Mouse (Mus musculus) megakaryocyte, adult 5-6 weeks (primary cell): ENCODE data around the gene Kif27. TPM values are rescaled to one million over a fixed set of nuclear protein-coding genes. Genes with fewer than 3 reads are reported as not detected.
A peak's percentile ranks its signal among the peaks of the same experiment; 100 is the strongest.
"Not testable (repeated sequence)": the region's sequence is repeated elsewhere in the genome, so short reads cannot be mapped to it uniquely, and the experiment has no call there.

Experiments used
- ATAC-seq: 2 replicates; pipeline ENCODE4 v1.8.0; 2016; ENCODE audit warnings: mild to moderate bottlenecking, inconsistent platforms; ENCODE audit not compliant: poor library complexity, severe bottlenecking
- total RNA-seq, 2 experiments: library from RNA; stranded (forward) in 1 of 2; stranded (reverse) in 1 of 2; fragments of 153-499, 151-499 nt in 1 of 2; fragments of 221-1000, 200-1000 nt in 1 of 2; gene quantifications; 2 replicates each; pipeline versions ENCODE4 v1.2.3 to v1.2.4; 2015 to 2017

The Kif27 gene
- total RNA-seq (2015) (not detected in 2 replicates), total RNA-seq (2017) (not detected in 2 replicates)

- peak; percentile 100 for ATAC-seq
These were observed at the start of gene Kif27 for GRCm38 (mm10) chr13:58358629-58359303. TSS of gene Kif27 (minus strand) at chr13:58359122.

- ATAC-seq: not testable (repeated sequence)
These were observed 44.3 kb upstream of the Kif27 start, which contains the start of gene Hnrnpk for GRCm38 (mm10) chr13:58403243-58403642. TSS of gene Hnrnpk (minus strand) at chr13:58403343.

GRCm38 (mm10) chr13:58402744-58403110 is 43.8 kb upstream of the Kif27 start:
- no peak for ATAC-seq

- ATAC-seq: peak; percentile 84
These were observed 43.3 kb upstream of the Kif27 start, which contains the start of gene Rmi1 for GRCm38 (mm10) chr13:58402003-58402743. TSS of gene Rmi1 (plus strand) at chr13:58402248.

DNA sequence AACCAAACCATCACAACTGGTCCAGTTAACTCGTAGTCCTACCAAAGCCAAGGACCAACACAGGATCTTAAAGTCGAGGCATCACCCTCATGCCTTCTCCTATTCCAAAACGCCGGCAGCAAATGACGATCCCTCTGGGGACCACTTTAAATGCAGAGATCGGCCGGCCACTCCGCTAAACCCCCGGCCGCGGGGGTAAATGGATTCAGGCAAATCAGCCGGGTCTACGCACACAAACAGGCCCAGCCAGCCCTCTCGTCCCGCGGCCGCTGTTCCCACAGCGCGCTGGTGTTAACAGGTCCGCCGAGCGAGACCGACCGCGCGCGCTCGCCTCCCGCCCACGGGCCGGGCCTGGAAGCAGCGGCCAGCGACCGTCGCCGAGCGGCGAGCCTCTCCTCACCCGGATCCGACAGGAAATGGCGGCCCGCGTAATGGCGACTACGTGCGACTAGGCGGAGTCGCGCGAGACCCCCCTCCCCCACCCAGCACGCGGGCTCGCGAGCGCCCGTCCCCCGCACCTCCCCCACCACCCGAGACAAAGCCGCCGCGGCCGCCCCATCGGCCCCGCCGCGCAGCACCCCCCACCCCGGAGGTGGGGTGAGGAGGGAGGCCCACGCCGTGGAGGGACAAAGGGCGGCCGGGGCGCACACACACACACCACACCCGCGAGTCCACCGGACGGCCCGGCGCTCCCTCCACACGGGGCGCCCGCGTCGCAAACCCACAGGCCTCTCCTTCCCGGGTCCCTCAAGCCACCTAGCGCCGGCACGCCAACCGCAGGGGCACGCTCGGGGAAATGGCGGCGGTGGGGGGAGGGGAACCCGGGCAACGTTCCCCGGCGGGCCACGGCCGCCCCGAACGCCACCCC is 42.4 kb upstream of the Kif27 start:
- peak; percentile 45 for ATAC-seq

DNA sequence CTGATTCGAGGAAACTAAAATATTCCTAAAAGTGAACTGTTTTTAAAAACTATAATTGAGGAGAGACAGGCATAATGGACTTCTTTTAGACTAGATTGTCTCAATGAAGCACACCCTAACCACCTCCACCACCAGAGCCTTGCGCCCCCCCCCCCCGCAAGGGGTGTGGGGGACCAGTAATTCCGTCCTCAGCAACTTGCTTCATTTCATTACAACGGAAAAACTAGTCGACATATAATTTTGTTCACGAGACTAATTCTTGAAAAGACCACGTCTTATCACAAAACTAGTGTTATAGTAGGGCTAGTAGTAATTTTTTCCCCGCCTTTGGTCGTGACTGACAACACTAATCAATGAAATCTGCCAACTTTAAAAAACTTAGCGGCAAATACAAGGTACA is 41.7 kb upstream of the Kif27 start:
- no peak for ATAC-seq

DNA sequence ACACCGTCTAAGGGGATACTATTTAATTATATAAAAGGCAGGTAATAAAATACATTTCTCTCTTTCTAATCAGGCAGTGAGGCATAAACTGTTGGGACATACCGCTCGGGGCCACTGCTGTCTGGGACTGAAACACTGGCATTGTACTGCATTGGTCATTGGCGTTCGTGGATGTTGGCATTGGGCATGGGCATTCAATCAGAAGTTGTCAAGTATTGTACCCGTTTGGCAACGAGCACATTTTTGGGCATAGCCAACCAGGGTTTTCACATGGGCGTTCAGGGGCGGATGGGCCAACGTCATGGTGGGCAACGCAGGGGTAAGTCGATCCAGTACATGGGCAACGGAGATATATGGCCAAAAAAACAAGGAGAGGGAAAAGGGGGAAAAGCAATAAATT is 38.7 kb upstream of the Kif27 start:
- no peak for ATAC-seq

GRCm38 (mm10) chr13:58394392-58394791 is 35.5 kb upstream of the Kif27 start:
- not testable (repeated sequence) for ATAC-seq

DNA sequence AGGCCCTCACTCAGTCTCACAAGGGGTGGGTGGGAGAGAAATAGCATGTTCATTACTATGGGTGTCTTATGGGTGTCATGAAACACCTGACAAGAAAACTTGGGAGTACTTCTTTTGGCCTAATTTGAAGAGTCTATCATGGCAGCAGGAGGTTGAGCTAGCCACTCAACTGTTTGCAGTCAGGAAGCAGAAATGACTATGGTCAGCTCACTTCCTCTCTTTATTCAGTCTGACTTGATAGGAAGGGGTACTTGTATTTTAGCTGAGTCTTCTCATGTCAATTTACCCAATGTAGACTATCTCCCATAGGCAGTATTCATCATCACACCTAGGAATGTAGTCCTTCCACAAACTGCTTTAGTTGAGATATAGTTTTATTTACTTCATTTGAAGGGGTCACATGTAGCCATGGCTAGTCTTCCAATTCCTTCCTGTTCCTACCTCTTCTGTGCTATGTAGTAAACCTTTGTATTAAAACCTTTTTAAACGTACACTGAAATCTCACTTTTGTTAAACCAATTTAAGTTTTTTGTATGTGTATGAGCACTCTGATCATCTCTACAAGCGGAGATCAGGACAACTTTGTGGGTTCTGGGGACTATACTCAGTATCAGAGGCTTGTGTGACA is 30.5 kb upstream of the Kif27 start:
- ATAC-seq: no peak

DNA sequence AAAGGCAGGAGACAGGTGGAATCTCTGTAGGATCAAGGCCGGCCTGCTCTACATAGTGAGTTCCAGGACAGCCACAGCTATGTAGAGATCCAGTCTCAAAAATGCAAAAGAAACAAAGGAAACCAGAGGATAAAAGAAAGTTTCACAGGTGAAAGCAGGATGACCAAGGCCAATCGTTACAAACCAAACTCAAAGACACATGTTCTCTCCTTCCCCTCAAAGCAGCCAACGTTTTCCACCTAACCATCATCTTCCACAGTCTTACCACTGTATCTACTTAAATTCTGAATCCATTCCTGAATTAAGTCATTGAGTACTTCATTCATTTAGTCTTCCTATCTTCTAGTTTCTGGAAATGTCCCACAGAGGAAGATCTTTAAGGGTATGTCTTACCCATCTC is 29.5 kb upstream of the Kif27 start:
- ATAC-seq: no peak

DNA sequence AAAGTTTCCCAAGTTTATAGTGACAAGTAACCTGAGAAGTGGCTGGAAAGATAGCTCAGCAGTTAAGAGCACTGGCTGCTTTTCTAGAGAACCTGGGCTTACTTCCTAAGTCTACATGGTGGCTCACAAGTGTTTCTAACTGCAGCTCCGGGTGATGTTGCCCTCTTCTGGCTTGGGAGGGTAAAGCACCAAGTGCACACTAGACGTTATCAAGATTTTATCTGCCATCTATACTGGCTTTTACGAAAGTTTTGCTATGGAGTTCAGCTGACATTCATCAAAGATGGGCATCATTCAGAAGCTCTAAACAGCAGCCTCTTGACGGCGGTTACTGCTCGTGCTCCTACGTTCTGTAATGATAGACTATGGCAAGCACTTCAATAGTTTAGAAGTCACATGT is 29.0 kb upstream of the Kif27 start:
- peak; percentile 71 for ATAC-seq

GRCm38 (mm10) chr13:58385547-58385920 is 26.6 kb upstream of the Kif27 start:
- peak; percentile 2; the same call in 1 of the 2 replicates for ATAC-seq

DNA sequence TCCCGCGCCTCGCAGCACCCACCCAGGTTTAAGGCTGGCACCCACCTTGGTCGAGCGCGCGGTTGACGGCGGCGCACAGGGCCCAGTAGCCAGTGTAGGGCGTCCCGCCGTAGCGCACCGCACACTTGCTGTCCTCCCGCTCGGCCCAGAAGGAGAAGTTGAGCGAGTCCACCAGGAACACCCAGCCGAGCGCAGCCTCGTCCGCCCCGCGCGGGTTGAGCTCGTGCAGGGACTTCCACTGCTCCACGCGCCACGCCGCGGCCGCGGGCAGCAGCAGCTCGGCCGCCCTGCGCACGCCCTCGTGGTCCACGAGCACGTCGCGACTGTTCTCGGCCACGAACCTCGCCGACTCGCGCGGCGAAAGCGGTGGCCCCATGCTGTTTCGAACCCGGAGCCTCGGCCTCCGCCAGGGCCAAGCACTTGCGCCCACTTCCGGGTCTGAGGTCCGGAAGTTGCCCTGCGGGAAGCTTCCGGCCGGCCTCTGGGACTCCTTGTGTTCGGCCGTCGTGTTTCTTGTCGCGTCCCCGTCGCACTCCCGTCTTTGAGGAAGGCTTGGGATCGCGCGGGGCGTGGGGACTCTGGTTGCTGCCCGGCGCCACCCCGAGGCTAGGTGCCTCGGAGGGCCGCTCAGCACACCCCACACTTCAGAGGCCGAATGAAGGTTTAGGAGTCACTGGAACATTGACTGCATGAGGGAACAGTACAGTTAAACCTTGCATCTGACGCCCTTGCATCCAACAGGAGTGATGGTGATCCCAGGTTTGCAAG is 26.0 kb upstream of the Kif27 start, which contains the start of gene 2210016F16Rik:
Gene 2210016F16Rik, minus strand, starts transcription at position 447 of the 768 bp plus-strand sequence.
- ATAC-seq: peak; percentile 70

DNA sequence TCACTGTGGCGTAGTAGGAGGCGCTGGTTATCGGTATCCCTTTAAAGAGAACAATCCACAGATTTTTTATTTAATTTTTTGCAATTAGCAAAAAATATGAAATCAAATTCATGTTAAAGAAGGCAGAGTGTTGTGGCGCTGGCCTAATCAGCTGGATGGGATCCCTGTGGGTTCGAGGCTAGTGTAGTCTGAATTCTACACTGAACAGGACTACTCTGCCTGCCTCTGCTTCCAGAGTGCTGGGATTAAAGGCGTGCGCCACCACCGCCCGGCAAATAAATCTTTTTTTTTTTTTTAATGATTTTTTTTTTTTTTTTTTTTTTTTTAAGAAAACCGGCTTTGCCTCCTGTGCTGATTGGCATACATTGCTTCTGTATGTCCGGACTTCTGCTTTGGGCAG is 25.4 kb upstream of the Kif27 start:
- ATAC-seq: no peak

- ATAC-seq: no peak
These were observed 14.2 kb upstream of the Kif27 start for GRCm38 (mm10) chr13:58373153-58373470.

DNA sequence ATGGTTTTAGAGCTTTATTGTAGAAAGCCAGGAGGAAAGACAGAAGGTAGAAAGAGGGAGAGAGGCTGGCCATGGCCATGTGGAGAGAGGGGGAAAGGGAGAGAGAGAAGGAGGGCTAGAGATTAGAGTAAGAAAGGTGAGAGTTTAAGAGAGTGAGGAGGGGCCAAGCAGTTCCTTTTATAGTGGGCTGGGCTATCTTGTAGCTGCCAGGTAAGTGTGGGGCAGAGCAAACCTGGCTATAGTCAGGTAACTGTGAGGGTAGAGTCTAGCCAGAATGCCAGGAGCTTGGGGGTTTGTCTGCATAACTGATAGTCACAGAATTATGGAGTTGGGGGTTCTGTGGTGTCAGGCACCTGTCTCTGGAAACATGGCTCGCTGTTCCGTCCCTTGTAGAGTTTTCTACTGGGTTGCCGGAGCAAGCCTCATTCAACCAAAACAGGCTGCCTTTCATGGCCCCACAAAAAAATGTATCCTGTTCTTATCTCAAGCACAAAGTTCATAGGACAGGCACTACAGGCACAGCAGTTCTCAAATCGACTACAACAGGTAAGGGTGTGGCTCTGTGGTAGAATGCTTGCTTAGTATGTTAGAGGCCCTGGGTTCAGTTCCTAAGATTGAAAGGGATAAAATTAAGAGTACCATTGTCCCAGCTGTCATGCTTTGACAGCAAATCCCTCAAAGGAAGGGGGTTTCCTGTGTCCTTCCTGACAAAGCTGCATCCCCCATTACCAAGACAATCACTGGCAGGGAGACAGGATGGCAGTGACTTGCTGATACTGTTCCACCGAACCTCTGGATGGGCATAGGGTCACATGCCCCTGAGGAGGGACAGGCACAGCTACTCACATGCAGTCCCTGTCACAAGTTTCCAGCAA is 13.6 kb upstream of the Kif27 start:
- no peak for ATAC-seq

DNA sequence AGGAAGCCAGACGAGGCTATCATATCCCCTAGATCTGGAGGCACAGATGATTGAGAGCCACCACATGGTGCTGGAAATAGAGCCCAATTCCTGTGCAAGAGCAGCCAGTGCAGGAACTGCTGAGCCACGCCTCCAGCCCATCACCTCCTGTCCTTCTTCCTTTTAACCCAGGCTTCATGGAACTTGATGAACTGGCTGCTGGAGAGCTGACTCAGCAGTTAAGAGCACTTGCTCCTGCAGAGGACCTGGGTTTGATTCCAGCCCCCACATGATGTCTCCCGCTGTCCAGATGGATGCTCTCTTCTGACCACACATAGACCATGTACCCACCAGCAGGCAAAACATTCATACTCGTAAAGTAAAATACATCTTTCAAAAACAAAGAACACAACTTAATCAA is 9.9 kb upstream of the Kif27 start:
- no peak for ATAC-seq

- ATAC-seq: no peak
These were observed 8.7 kb upstream of the Kif27 start for GRCm38 (mm10) chr13:58367641-58368040.

- no peak for ATAC-seq
These were observed 7.5 kb upstream of the Kif27 start for GRCm38 (mm10) chr13:58366373-58366772.
